Mouse (Mus musculus): ENCODE data around the gene Tmem201. TPM values are rescaled to one million over a fixed set of nuclear protein-coding genes. Genes with fewer than 3 reads are reported as not detected.

Tmem201 gene
- polyA plus RNA-seq, 1 experiment from 2014 or later: 43.9 TPM

DNA sequence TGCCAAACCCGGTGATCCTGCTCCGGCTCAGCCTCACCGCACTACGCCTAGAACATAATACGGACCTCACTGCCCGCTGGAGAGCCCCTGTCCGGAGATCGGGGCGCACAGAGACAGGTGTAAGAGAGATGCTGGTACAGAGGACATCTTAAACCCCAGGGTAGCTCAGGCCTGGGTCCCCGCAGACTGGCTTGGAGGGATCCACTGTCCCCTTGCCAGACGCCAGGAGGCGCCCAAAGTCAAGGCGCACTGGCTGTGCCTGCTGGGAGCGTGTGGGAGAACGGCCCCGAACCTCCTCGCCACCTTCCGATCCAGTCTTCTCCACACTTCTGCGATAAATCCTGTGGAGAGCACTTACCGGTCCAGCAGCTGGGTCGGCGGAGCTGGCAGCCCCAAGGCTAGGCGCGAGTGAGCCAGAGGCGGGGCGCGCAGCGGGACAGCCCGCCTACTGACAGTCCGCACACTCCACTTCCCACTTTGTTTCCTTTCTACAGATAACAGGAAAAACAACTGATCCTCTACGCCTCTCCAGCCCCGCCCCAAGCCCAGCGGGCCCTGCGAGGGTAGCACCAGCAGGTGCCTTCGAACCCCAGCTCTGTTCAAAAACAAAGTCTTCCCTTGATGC, 39.5 kb downstream of the Tmem201 start:
- Histone ChIP-seq H3K4me2 (ENCODE audit: low read length) (peak overlapping the region; percentile 85), H3K27ac (ENCODE audit: low read depth, low read length) (no peak overlapping the region), H3K4me3 (ENCODE audit: low read length) (peak overlapping the region; percentile 46), H3K9ac (ENCODE audit: low read depth, low read length) (peak overlapping the region; percentile 67), H3K27me3 (replicated peaks; ENCODE audit: control insufficient read depth, insufficient read depth, low read length) (peaks cover 7% of the 10 kb centered on the region; the same call in 1 of the 2 replicates), H3K9me3 (ENCODE audit: control insufficient read depth, low read length) (no peaks in the 10 kb centered on the region), H3K4me1 (ENCODE audit: control insufficient read depth, insufficient read depth, low read depth, low read length) (peaks cover 16% of the 10 kb centered on the region; the same call in 1 of the 2 replicates), H3K36me3 (ENCODE audit: control insufficient read depth, insufficient read depth, low read length) (no peaks in the 10 kb centered on the region)
- peak; percentile 77 for ATAC-seq
- 0% methylated on average over 35 of the region's 35 CpGs for WGBS

DNA sequence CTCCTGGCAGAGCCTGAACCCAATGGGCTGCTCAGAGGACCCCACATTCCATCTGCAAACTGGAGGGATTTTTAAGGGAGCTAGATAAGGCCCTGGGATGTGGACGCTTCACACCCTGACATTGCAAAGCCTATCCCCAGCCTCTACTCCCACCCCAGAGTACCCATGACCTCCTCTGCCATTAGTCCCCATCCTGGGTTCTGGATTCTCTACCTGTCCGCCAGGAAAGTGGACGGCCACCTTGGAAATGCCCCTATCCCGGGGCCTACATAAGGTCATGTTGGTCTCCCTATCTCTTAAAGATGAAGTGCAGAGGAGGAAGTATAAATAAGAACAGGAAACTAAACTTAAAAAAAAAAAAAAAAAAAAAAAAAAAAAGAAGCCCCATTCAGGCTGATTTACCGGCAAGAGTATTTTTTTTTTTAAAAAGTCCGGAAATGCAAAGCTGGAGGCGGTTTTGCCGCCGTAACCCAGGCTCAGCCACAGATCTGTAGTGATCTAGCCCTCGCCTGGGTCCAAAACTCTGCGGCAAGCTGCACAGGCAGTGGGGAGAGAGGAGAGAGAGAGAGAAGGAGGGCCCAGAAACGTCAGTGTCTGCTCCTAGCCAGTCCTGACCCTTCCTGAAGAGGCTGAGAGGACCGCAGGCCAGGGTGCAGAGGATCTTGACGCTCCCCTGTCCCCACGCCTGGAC, 40.2 kb downstream of the Tmem201 start:
- peak; percentile 43; the same call in 1 of the 2 replicates for ATAC-seq
- Histone ChIP-seq H3K27me3 (replicated peaks; ENCODE audit: control insufficient read depth, insufficient read depth, low read length) (peaks cover 7% of the 10 kb centered on the region; the same call in 1 of the 2 replicates), H3K36me3 (ENCODE audit: control insufficient read depth, insufficient read depth, low read length) (no peaks in the 10 kb centered on the region), H3K9me3 (ENCODE audit: control insufficient read depth, low read length) (no peaks in the 10 kb centered on the region), H3K4me1 (ENCODE audit: control insufficient read depth, insufficient read depth, low read depth, low read length) (peaks cover 16% of the 10 kb centered on the region; the same call in 1 of the 2 replicates), H3K9ac (ENCODE audit: low read depth, low read length) (peak overlapping the region; percentile 67), H3K4me2 (ENCODE audit: low read length) (peak overlapping the region; percentile 85), H3K27ac (ENCODE audit: low read depth, low read length) (no peak overlapping the region), H3K4me3 (ENCODE audit: low read length) (peak overlapping the region; percentile 46)
- 26% methylated on average over 15 of the region's 15 CpGs for WGBS

DNA sequence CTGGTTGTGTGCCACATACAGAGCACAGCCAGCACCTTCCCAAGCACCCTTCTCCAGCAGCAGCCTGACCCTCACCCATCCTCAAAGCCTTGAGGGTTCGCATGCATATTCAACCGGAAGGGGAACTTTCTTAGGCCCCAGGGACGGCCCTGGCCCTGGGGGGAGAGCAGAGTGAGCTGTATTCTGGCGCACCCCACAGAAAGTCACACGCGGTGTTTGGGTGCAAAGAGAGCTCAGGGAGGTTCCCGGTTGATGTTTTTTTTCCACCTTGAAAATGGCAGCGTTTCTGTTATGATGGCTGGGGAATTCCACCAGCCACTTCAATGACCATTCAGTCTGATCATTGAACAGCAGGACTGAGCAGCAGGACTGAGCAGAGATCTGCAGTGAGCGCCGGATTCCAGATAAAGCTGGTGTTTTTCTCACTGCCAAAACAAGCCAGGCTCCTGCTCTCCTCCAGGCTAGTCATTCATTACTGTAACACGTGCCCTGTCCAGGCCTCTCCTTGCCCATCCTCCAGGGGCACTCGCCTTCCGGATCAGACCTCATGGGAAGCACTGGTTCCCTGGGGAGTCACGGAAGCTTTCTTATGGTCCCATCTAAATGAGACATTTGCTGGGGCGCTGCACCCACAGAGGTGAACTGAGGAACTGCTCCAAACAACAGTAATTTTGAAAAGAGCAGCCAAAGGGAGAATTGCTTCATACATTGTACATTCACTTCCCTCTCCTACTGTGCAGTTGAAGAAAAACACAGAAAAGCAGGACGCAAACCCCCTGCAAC, 41.5 kb downstream of the Tmem201 start:
- no peaks in the 10 kb centered on the region for H3K36me3 ChIP-seq (ENCODE audit: control insufficient read depth, insufficient read depth, low read length)
- H3K27me3 ChIP-seq (replicated peaks; ENCODE audit: control insufficient read depth, insufficient read depth, low read length): peaks cover 7% of the 10 kb centered on the region; the same call in 1 of the 2 replicates
- ATAC-seq: peak; percentile 54; the same call in 1 of the 2 replicates
- H3K4me2 ChIP-seq (ENCODE audit: low read length): no peak overlapping the region
- no peaks in the 10 kb centered on the region for H3K9me3 ChIP-seq (ENCODE audit: control insufficient read depth, low read length)
- no peak overlapping the region for H3K27ac ChIP-seq (ENCODE audit: low read depth, low read length)
- peaks cover 16% of the 10 kb centered on the region; the same call in 1 of the 2 replicates for H3K4me1 ChIP-seq (ENCODE audit: control insufficient read depth, insufficient read depth, low read depth, low read length)
- no peak overlapping the region for H3K4me3 ChIP-seq (ENCODE audit: low read length)
- WGBS: 32% methylated on average over 16 of the region's 16 CpGs
- no peak overlapping the region for H3K9ac ChIP-seq (ENCODE audit: low read depth, low read length)

- WGBS: 74% methylated on average over 8 of the region's 8 CpGs
- no peak overlapping the region for H3K9ac ChIP-seq (ENCODE audit: low read depth, low read length)
- no peaks in the 10 kb centered on the region for H3K36me3 ChIP-seq (ENCODE audit: control insufficient read depth, insufficient read depth, low read length)
- H3K4me2 ChIP-seq (ENCODE audit: low read length): no peak overlapping the region
- no peak for ATAC-seq
- H3K27me3 ChIP-seq (replicated peaks; ENCODE audit: control insufficient read depth, insufficient read depth, low read length): no peaks in the 10 kb centered on the region; the same call in 1 of the 2 replicates
- no peaks in the 10 kb centered on the region for H3K9me3 ChIP-seq (ENCODE audit: control insufficient read depth, low read length)
- no peak overlapping the region for H3K4me3 ChIP-seq (ENCODE audit: low read length)
- peaks cover 4% of the 10 kb centered on the region; the same call in 1 of the 2 replicates for H3K4me1 ChIP-seq (ENCODE audit: control insufficient read depth, insufficient read depth, low read depth, low read length)
- H3K27ac ChIP-seq (ENCODE audit: low read depth, low read length): no peak overlapping the region
Observed at GRCm38 (mm10) chr4:149691368-149691767, 46.5 kb downstream of the Tmem201 start.

- 93% methylated on average over 8 of the region's 8 CpGs for whole genome bisulfite sequencing
- Histone ChIP-seq H3K36me3 (ENCODE audit: control insufficient read depth, insufficient read depth, low read length) (no peaks in the 10 kb centered on the region), H3K27me3 (replicated peaks; ENCODE audit: control insufficient read depth, insufficient read depth, low read length) (no peaks in the 10 kb centered on the region; the same call in 1 of the 2 replicates), H3K9me3 (ENCODE audit: control insufficient read depth, low read length) (no peaks in the 10 kb centered on the region), H3K4me1 (ENCODE audit: control insufficient read depth, insufficient read depth, low read depth, low read length) (no peaks in the 10 kb centered on the region), H3K27ac (ENCODE audit: low read depth, low read length) (no peak overlapping the region), H3K9ac (ENCODE audit: low read depth, low read length) (no peak overlapping the region), H3K4me3 (ENCODE audit: low read length) (no peak overlapping the region), H3K4me2 (ENCODE audit: low read length) (no peak overlapping the region)
- no peak for ATAC-seq
Observed at GRCm38 (mm10) chr4:149690828-149691280, 47.0 kb downstream of the Tmem201 start.

- WGBS: 79% methylated on average over 12 of the region's 12 CpGs
- Histone ChIP-seq H3K4me3 (ENCODE audit: low read length) (no peak overlapping the region), H3K4me1 (ENCODE audit: control insufficient read depth, insufficient read depth, low read depth, low read length) (no peaks in the 10 kb centered on the region), H3K4me2 (ENCODE audit: low read length) (no peak overlapping the region), H3K36me3 (ENCODE audit: control insufficient read depth, insufficient read depth, low read length) (no peaks in the 10 kb centered on the region), H3K27ac (ENCODE audit: low read depth, low read length) (no peak overlapping the region), H3K27me3 (replicated peaks; ENCODE audit: control insufficient read depth, insufficient read depth, low read length) (no peaks in the 10 kb centered on the region), H3K9ac (ENCODE audit: low read depth, low read length) (no peak overlapping the region), H3K9me3 (ENCODE audit: control insufficient read depth, low read length) (no peaks in the 10 kb centered on the region)
- ATAC-seq: no peak
Observed at GRCm38 (mm10) chr4:149689822-149690700, 47.8 kb downstream of the Tmem201 start.

- no peaks in the 10 kb centered on the region for H3K4me1 ChIP-seq (ENCODE audit: control insufficient read depth, insufficient read depth, low read depth, low read length)
- no peaks in the 10 kb centered on the region for H3K27me3 ChIP-seq (replicated peaks; ENCODE audit: control insufficient read depth, insufficient read depth, low read length)
- H3K4me3 ChIP-seq (ENCODE audit: low read length): no peak overlapping the region
- no peak for ATAC-seq
- no peak overlapping the region for H3K27ac ChIP-seq (ENCODE audit: low read depth, low read length)
- 64% methylated on average over 14 of the region's 14 CpGs for WGBS
- H3K4me2 ChIP-seq (ENCODE audit: low read length): no peak overlapping the region
- H3K9me3 ChIP-seq (ENCODE audit: control insufficient read depth, low read length): no peaks in the 10 kb centered on the region
- H3K9ac ChIP-seq (ENCODE audit: low read depth, low read length): no peak overlapping the region
- no peaks in the 10 kb centered on the region for H3K36me3 ChIP-seq (ENCODE audit: control insufficient read depth, insufficient read depth, low read length)
Observed at GRCm38 (mm10) chr4:149688861-149689260, 49.0 kb downstream of the Tmem201 start.

DNA sequence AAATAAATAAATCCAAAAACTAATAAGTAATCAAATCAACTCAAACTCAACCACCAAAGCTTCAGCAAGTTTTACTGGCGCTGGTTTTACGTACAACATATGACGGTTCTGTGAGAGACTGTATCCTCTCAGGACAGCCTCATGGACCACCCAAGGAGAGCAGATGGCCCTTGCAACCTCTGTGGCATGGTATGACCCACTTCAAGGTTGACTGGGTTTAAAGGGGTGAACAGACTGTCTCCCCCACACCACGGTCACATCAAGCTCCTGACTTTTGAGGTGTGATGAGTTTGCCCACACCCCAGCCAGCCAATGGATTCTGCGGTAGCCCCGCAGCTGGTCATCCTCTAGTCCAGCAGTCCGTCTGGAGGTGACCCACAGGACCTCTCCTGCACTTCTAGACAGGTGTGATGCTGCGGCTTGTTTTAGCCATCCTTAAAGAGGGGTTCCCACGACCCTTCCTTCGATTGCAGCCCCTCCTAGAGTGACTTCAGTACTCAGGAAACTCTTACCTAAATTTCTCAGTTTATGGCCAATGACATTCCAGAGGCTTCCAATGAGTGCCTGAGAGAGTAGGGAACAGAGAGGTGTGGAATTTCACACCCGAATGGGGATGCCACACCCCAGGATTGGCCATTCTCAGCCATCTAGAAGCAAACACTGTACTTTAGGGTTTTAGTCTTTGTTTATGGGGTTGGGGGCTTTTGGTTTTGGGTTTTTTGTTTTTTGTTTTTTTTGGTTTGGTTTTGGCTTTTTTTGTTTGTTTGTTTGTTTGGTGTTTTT, 52.8 kb downstream of the Tmem201 start:
- H3K4me3 ChIP-seq (ENCODE audit: low read length): no peak overlapping the region
- no peak overlapping the region for H3K27ac ChIP-seq (ENCODE audit: low read depth, low read length)
- WGBS: 84% methylated on average over 11 of the region's 11 CpGs

More for the DNA sequence above, 52.8 kb downstream of the Tmem201 start:
- no peak overlapping the region for H3K4me2 ChIP-seq (ENCODE audit: low read length)
- no peak overlapping the region for H3K9ac ChIP-seq (ENCODE audit: low read depth, low read length)
- H3K4me1 ChIP-seq (ENCODE audit: control insufficient read depth, insufficient read depth, low read depth, low read length): no peaks in the 10 kb centered on the region
- H3K27me3 ChIP-seq (replicated peaks; ENCODE audit: control insufficient read depth, insufficient read depth, low read length): no peaks in the 10 kb centered on the region
- no peaks in the 10 kb centered on the region for H3K36me3 ChIP-seq (ENCODE audit: control insufficient read depth, insufficient read depth, low read length)
- ATAC-seq: no peak
- H3K9me3 ChIP-seq (ENCODE audit: control insufficient read depth, low read length): no peaks in the 10 kb centered on the region
